Mouse (Mus musculus) C2C12 (cell line): ENCODE data around the gene Kdm6b.

Source experiments
- CTCF ChIP-seq: IDR thresholded peaks from one replicate; pipeline ENCODE4 v1.5.1; 2011; ENCODE audit not compliant: control insufficient read depth, insufficient read depth, insufficient read length
- FOSL1 ChIP-seq: IDR thresholded peaks from one replicate; pipeline ENCODE4 v1.8.0; 2011; ENCODE audit warnings: mild to moderate bottlenecking, low read length; ENCODE audit not compliant: poor library complexity, insufficient read depth, severe bottlenecking
- MAX ChIP-seq: IDR thresholded peaks from one replicate; pipeline ENCODE4 v1.6.1; 2011; ENCODE audit warnings: mild to moderate bottlenecking, control low read depth
- MYOD1 ChIP-seq: IDR thresholded peaks from one replicate; pipeline ENCODE4 v1.6.1; 2011; ENCODE audit warnings: low read depth; ENCODE audit not compliant: control insufficient read depth, insufficient read length
- MYOG ChIP-seq: IDR thresholded peaks from one replicate; pipeline ENCODE4 v1.6.1; 2011; ENCODE audit not compliant: control insufficient read depth, insufficient read length; ENCODE audit errors: extremely low read depth
- USF1 ChIP-seq: IDR thresholded peaks from one replicate; pipeline ENCODE4 v1.6.1; 2011; ENCODE audit warnings: low read depth, mild to moderate bottlenecking, control low read depth, moderate library complexity

DNA sequence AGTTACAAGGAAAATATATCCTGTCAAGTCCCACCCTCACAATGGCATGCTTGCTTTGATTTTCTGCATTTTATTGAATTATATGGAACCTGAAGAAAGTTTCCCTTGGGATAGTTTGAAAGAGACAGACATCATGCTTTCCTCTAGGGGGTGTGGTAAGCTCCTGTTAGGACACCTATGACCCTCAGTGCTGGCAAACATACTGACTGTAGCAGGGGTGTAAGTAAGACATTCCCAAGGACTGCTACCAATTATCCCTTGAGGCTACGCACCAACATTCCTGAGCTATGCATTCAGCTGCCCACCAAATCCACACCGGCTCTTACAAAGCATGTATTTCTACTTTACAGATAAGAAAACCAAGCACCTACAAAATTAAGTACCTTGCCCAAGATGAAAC, 51.0 kb downstream of the Kdm6b start:
- TF ChIP-seq USF1 (no peak), FOSL1 (no peak), CTCF (no peak), MYOG (no peak), MAX (no peak), MYOD1 (no peak)
